Mouse (Mus musculus) left cerebral cortex, postnatal 36 days (tissue): ENCODE measurements at regions not wholly inside any gene's neighbourhood (a gene's known extent, or its start where the extent isn't known, plus 50 kb on each side); places are given as distances from the start of the nearest gene placed in this dataset.

ENCODE experiments used
- DNase-seq, 2 experiments: peaks; one replicate each; pipeline ENCODE4 v3.0.0; 2021 to 2022; ENCODE audit warnings: low spot score in 2 of 2, mixed read lengths in 1 of 2
- intact Hi-C: fragments of 180-260 bp; cut with DNase I; formaldehyde crosslinking; loops from one replicate; pipeline ENCODE4 v1.15.1; 2025

DNA sequence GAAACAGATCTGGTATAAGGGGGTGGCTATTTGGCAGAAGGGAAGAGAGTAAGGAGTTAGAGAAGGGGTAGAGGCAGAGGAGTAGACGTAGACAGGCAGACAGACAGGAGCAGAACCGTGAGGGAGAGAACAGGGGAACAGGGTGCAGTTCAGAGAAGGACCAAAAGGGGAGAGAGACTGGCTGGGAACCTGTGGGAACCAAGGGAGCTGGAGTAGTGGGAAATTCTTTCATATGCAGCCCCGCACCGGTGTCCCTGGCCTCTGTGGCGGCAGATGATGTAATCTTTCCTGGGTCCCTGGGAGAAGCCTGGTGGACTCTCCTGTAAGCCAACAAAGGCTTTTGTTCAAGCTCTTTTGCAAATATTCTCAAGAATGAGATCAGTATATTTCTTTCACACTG is 157.8 kb upstream of the Tyw5 start:
- intact Hi-C loops = no loop called here

GRCm38 (mm10) chr1:57572097-57572496 is 165.2 kb upstream of the Tyw5 start:
- intact Hi-C loops = no loop called here
- DNase-seq = no peak

More for the DNA sequence above, 157.8 kb upstream of the Tyw5 start:
- no peak for DNase-seq

DNA sequence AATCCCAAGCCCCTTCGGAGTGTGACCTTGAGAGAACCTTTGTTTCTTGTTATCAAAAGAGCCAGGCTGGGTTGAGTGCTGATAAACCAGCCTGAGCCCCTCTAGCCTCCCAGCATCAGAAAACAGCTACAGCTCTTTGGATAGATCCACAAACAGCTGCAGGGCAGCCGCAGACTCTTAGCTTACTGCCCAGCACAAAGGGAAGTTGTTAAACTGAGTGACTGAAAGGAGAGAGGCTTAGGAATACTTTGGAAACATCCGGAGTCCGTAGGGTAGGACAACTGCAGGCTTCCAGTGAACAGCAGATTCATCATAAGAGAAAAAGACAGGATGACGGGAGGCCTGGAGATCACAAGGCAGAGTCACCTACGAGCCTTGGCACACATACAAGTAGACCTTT is 166.9 kb upstream of the Tyw5 start:
- no peak for DNase-seq
- intact Hi-C loops = no loop called here

GRCm38 (mm10) chr1:57574530-57574929 is 167.6 kb upstream of the Tyw5 start:
- no peak for DNase-seq
- intact Hi-C loops = no loop called here

DNA sequence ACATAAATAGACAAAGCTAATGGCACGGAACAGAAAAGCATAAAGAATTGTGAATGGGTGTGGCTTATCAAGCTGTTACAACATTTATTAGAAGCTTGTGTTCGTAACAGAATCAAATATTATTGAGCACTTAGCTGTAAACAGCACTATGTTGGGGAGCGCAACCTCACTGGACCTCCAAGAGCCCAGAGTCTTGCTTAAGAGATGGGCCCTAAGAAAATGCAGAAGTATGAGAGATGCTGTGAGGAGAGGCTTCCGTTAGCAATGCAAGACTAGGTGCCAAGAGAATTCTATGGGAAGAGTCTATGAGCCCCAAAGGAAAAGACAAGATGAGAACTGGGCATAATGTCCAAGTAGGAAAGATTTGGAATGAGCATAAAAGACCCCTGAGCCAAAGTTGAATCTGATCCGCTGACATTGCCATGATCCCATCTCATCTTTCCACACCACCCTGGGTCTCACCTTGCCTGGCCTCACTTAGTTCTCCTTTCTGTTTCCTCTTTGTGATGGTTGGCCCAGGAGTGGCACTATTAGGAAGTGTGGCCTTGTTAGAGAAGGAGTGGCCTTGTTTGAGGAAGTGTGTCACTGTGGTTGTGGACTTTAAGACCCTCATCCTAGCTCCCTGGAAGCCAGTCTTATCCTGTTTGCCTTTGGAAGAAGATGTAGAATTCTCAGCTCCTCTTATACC is 169.3 kb upstream of the Tyw5 start:
- intact Hi-C loops = no loop called here
- DNase-seq = no peak

GRCm38 (mm10) chr1:57579086-57579485 is 172.2 kb upstream of the Tyw5 start:
- intact Hi-C loops = no loop called here

DNA sequence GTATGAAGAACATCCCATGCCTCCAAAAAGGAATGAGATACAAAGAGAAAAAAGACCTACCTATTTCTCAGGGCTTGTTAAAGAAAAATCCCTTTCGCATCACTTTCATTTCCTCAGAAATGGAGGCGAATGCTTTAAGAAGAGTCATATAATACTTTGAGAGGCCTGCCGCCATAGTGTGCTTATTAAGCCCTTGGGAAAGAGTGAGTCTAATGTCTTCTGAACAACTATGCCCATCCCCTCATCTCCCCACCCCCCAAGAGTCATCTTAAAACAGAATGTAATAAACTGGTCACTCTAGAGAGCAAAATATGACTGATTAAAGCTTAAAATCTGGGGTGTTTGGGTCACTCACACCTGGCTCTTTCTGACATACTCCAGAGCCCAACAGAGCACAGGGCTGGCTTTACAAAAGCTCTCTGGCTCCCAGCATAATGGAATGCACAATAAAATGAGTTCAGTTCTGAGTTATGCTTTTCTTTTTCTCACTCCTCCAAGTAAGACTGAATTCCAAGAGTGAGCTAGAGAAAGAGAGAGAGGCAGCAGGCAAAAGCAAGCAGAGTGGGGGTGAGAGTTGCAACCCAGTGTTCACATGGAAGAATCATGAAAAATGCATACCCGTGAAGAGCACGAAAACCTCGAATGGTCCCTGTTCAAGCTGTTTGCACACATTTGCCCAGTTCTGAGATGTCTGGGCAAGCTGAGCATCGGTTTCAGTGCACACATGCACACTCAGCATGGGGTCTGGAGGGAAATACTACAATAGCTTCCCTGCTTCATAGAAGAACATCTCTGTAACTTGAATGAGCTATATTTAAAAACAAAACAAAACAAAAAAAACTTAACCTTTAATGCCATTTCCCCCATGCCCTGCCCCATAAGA is 180.0 kb upstream of the Spats2l start:
- intact Hi-C loops = no loop called here
- DNase-seq = no peak

More at GRCm38 (mm10) chr1:57579086-57579485, 172.2 kb upstream of the Tyw5 start:
- no peak for DNase-seq

DNA sequence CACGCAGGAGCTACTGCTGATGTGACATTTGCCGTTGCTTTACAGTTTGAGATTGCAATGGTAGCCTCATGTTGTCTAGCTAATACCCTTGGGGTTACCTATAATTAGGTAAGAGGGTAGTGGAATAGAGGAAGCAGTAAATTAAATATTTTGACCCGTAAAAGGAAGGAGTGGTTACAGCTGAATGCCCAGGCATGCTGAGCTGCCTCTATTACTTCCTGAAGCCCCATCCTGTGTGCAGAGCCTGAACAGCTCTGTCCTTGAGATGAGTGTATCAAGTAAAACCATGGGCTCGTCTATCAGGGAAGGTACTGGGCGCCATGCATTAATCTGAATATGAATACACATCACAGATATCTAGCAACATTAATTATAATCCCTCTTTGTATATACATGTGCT is 179.1 kb upstream of the Spats2l start:
- DNase-seq = no peak
- intact Hi-C loops = no loop called here

DNA sequence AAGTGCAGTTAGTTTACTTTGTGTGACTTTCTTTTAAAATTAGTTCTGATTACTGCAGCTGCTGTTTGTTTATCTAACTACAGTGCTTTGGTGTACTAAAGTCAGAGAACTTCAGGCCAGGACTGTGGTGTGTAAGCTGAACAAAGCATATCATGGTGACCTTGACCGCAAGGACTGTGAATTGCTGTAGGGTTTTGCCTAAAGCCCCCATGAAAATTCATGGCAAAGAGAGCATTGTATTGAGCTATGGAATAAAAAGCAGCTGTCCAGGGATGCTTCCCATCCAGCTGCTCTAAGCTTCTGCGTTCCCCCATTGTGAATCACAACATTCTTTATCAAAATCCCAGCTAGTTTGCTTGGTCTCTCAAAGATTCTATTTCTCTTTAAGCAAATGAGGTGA is 173.0 kb upstream of the Spats2l start:
- no peak for DNase-seq
- intact Hi-C loops = no loop called here

- intact Hi-C loops = no loop called here
- no peak for DNase-seq
These were observed 168.4 kb upstream of the Spats2l start for GRCm38 (mm10) chr1:57605525-57605924.

DNA sequence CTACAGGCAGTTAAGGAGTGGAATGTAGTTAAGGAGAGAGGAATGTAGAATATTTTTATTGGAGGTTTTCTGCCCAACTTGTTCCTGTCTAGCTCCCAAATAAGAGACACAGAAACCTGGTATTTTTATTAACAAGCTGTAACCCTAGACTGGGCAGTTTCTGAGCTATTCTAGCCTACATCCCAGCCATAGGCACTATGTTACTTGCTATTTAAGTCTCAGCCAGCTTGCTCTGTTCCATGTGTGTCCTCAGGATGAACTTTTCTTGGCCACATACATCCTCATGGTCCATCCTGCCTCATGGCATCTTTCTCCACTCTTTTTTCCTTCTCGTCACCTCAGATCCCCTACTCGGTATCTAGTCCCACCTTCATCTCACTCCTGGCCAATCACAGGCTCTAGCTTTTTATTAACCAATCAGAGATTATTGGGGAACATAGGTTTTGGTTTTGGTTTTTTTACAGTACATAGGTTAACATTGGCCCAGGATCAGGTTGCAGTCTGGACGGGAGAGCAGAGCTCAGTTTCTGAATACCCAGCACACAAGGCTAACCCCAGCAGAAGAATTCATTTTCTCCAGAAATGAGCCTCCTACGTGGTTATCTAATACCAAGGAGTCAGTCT is 167.8 kb upstream of the Spats2l start:
- intact Hi-C loops = no loop called here
- DNase-seq = no peak

GRCm38 (mm10) chr1:57607026-57607425 is 166.9 kb upstream of the Spats2l start:
- intact Hi-C loops = no loop called here
- DNase-seq = peak; percentile 12 to 27

GRCm38 (mm10) chr1:57607626-57608422 is 166.1 kb upstream of the Spats2l start:
- intact Hi-C loops = no loop called here
- no peak for DNase-seq

- no peak for DNase-seq
- intact Hi-C loops = no loop called here
These were observed 165.6 kb upstream of the Spats2l start for GRCm38 (mm10) chr1:57608423-57608679.

GRCm38 (mm10) chr1:57609307-57609706 is 164.7 kb upstream of the Spats2l start:
- DNase-seq = no peak
- intact Hi-C loops = no loop called here

GRCm38 (mm10) chr1:57612171-57612570 is 161.8 kb upstream of the Spats2l start:
- no peak for DNase-seq
- intact Hi-C loops = no loop called here

GRCm38 (mm10) chr1:57612931-57613804 is 160.8 kb upstream of the Spats2l start:
- DNase-seq = no peak
- intact Hi-C loops = no loop called here

DNA sequence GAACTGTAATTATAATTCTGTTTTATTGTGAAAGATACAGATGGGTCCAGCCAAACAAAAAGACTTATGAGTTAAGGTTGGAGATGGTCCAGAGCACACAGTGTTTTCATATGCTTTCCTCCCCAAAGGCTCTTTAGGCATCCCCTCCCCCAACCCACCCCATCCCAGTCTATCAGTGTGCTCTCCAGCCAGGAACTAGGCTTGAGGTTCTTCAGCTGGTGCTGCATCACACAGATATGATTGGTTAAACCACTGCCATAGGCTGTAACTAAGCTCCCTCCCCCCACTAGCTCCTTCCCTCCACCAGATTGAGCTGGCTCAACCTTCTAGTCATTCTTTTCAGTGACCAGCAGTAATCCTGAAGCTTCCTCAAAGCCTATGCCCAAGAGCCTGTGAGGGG is 158.8 kb upstream of the Spats2l start:
- DNase-seq = no peak
- intact Hi-C loops = no loop called here

DNA sequence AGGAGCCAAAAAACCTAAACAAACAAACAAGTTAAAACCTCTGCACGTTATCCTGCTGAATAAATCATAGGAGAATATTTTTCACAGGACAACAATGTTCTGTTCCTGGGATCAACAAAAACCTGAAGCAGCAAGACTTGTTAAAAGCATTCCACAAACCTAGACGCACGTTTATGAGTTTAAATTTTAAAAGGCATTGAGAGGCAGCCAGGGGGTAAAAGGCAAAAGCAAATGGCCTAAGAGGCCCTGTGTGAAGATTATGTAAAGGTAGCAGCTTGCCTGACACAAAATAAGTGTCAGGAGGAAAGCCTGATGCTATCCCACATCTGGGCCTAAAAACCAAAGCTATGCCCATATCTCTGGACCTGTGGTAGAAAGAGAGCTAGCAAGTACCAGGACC is 156.6 kb upstream of the Spats2l start:
- no peak for DNase-seq
- intact Hi-C loops = no loop called here
